Mouse (Mus musculus): ENCODE measurements at regions not wholly inside any gene's neighbourhood (a gene's known extent, or its start where the extent isn't known, plus 50 kb on each side); places are given as distances from the start of the nearest gene placed in this dataset.
A peak's percentile ranks its signal among the peaks of the same experiment; 100 is the strongest.

DNA sequence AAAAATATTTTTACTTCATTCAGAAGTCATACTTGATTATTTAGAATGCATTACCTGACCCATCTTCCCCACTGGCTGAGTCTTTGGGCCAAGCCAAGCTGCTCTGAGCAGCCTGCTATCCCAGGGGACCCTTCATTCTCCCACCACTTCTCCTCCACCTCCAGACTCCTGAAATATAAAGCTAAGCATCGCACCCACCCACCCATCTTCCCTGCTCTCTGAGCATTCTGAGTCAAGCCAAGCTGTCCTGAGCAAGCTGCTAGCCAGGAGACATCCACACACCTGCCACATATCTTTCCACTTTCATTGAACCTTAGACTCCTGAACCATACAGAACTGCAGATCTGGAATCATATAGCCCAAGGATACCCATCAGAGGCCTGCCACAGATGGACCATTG is 1456.2 kb upstream of the Adam24 start:
- WGBS, result 96% methylated on average over 1 of the region's 1 CpGs
- Histone ChIP-seq H3K27ac (ENCODE audit: insufficient read depth, low read length) (no peak overlapping the region), H3K4me1 (ENCODE audit: control insufficient read depth, insufficient read depth, low read length) (no peaks in the 10 kb centered on the region), H3K27me3 (ENCODE audit: control insufficient read depth, insufficient read depth, low read length) (no peaks in the 10 kb centered on the region), H3K4me3 (replicated peaks; ENCODE audit: insufficient read depth, low read depth, low read length) (no peak overlapping the region)
- DNase-seq, result no peak
- no peak for TF ChIP-seq CTCF (IDR thresholded peaks at IDR 0.05; ENCODE audit: borderline replicate concordance, insufficient read depth, low read depth, low read length)
- no peak for TF ChIP-seq POLR2A (IDR thresholded peaks at IDR 0.05; ENCODE audit: borderline replicate concordance, insufficient read depth, low read length)

GRCm38 (mm10) chr8:39227239-39227638 is 1447.6 kb upstream of the Adam24 start:
- TF ChIP-seq POLR2A (IDR thresholded peaks at IDR 0.05; ENCODE audit: borderline replicate concordance, insufficient read depth, low read length), result no peak
- no peak for TF ChIP-seq CTCF (IDR thresholded peaks at IDR 0.05; ENCODE audit: borderline replicate concordance, insufficient read depth, low read depth, low read length)
- DNase-seq, result no peak
- Histone ChIP-seq H3K27ac (ENCODE audit: insufficient read depth, low read length) (no peak overlapping the region), H3K4me3 (replicated peaks; ENCODE audit: insufficient read depth, low read depth, low read length) (no peak overlapping the region), H3K4me1 (ENCODE audit: control insufficient read depth, insufficient read depth, low read length) (no peaks in the 10 kb centered on the region), H3K27me3 (ENCODE audit: control insufficient read depth, insufficient read depth, low read length) (no peaks in the 10 kb centered on the region)

DNA sequence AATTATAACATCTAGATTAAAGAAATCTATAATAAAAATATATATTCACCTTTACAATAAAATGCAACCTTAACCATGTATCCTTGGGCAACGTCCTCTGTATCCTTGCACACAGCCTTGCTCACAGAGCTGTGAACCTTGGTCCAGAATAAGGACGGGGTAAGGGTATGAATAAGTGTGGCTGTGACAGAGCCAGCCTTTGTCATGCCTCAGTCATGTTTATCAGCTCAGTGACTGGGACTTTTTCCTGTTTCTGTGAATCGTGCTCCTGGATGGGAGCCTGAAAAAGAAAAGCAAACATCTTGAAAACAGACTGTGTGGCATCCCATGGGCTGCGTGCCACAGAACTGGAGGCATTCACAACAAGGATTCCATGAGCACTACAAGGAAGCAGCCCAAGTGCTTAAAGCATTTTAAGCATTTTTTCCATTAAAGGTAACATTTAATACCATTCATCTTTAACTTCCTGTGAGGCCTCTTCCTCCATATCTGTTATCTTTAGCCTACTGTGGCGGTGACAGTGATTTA is 1405.8 kb upstream of the Adam24 start:
- Histone ChIP-seq H3K4me1 (ENCODE audit: control insufficient read depth, insufficient read depth, low read length) (no peaks in the 10 kb centered on the region), H3K27ac (ENCODE audit: insufficient read depth, low read length) (no peak overlapping the region), H3K4me3 (replicated peaks; ENCODE audit: insufficient read depth, low read depth, low read length) (no peak overlapping the region), H3K27me3 (ENCODE audit: control insufficient read depth, insufficient read depth, low read length) (no peaks in the 10 kb centered on the region)
- peak; percentile 10 to 14 for DNase-seq
- WGBS, result 60% methylated on average over 5 of the region's 5 CpGs
- no peak for TF ChIP-seq POLR2A (IDR thresholded peaks at IDR 0.05; ENCODE audit: borderline replicate concordance, insufficient read depth, low read length)
- no peak for TF ChIP-seq CTCF (IDR thresholded peaks at IDR 0.05; ENCODE audit: borderline replicate concordance, insufficient read depth, low read depth, low read length)

DNA sequence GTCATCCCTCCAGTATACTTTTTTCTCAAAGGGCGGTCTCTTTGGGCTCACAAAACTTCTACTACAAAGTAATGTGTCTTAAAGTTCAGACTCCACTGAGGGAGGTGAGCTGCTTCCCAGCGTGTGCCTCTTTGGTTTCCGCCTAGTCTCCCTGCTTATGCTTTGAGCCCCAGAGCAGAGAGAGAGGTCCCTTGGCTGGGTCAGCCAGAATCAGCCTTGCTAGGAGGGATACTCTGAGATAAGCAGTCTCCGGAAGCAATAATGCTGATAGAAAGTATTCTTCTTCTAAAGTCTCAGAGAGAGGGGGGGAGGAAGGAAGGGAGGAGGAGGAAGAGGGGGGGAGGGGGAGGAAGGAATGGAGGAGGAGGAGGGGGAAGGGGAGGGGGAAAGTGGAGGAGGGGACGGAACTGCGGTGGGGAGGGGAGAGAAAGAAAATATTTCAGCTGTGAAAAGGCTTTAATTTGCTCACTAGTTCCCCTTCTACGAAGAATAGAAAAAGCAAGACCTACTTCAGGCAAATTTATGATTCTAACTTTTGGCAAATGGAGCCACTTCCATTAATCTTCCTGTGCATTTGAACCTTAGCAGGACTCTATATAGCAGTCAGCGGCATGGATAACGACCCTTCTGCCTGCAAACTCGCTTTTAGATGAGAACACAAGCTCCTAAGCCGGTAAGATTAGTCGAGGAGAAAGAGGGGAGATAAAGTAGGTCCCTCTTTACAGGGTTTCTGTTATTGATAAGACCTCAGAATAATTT is 1377.2 kb upstream of the Adam24 start:
- whole genome bisulfite sequencing, result 39% methylated on average over 12 of the region's 12 CpGs
- H3K4me1 ChIP-seq (ENCODE audit: control insufficient read depth, insufficient read depth, low read length), result no peaks in the 10 kb centered on the region
- H3K27me3 ChIP-seq (ENCODE audit: control insufficient read depth, insufficient read depth, low read length), result no peaks in the 10 kb centered on the region
- no peak for DNase-seq
- TF ChIP-seq CTCF (IDR thresholded peaks at IDR 0.05; ENCODE audit: borderline replicate concordance, insufficient read depth, low read depth, low read length) (no peak), POLR2A (IDR thresholded peaks at IDR 0.05; ENCODE audit: borderline replicate concordance, insufficient read depth, low read length) (no peak)
- H3K4me3 ChIP-seq (replicated peaks; ENCODE audit: insufficient read depth, low read depth, low read length), result no peak overlapping the region
- H3K27ac ChIP-seq (ENCODE audit: insufficient read depth, low read length), result no peak overlapping the region

GRCm38 (mm10) chr8:39303742-39304336 is 1371.0 kb upstream of the Adam24 start:
- no peak overlapping the region for H3K4me3 ChIP-seq (replicated peaks; ENCODE audit: insufficient read depth, low read depth, low read length)
- no peaks in the 10 kb centered on the region for H3K27me3 ChIP-seq (ENCODE audit: control insufficient read depth, insufficient read depth, low read length)
- H3K27ac ChIP-seq (ENCODE audit: insufficient read depth, low read length), result no peak overlapping the region
- H3K4me1 ChIP-seq (ENCODE audit: control insufficient read depth, insufficient read depth, low read length), result no peaks in the 10 kb centered on the region
- TF ChIP-seq POLR2A (IDR thresholded peaks at IDR 0.05; ENCODE audit: borderline replicate concordance, insufficient read depth, low read length) (no peak), CTCF (IDR thresholded peaks at IDR 0.05; ENCODE audit: borderline replicate concordance, insufficient read depth, low read depth, low read length) (no peak)
- 68% methylated on average over 6 of the region's 6 CpGs for WGBS
- DNase-seq, result no peak

GRCm38 (mm10) chr8:39313854-39314253 is 1361.0 kb upstream of the Adam24 start:
- DNase-seq, result peak; percentile 14 to 62
- TF ChIP-seq CTCF (IDR thresholded peaks at IDR 0.05; ENCODE audit: borderline replicate concordance, insufficient read depth, low read depth, low read length) (no peak), POLR2A (IDR thresholded peaks at IDR 0.05; ENCODE audit: borderline replicate concordance, insufficient read depth, low read length) (no peak)

DNA sequence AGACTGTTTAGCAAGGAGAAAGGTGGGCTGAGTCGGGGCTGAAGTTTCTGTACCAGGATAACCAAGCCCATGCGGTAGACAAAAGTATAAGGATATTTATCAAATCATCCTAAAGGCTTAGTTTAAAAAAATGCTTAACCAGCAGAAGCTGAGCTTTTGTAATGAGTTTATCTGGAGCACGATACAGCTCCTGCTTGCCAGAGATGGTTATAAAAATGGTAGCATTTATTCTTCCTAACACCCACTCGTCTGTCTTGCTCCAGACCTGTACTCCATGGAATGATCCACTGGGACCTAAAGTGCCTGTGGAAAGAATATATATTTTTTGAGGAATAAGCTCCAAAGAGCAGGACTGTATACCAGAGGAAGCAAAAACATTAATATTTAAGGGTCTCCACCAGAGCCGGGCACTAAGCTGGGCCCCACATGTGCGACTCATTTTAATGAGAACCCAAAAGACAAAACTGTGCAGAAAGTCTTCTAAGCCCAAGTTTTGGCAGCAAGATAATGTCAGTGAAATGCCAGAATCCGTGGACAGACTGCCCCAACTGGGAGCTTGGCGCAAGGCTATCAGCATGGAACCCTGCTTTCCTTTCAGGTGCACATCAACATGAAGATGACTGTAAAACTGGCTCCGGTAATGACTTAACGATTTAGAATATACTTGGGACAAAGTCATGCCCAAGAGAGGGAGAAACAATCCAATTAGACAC is 1359.2 kb upstream of the Adam24 start:
- 48% methylated on average over 10 of the region's 10 CpGs for WGBS
- DNase-seq, result peak; percentile 17 to 49
- TF ChIP-seq CTCF (IDR thresholded peaks at IDR 0.05; ENCODE audit: borderline replicate concordance, insufficient read depth, low read depth, low read length), result no peak
- no peak for TF ChIP-seq POLR2A (IDR thresholded peaks at IDR 0.05; ENCODE audit: borderline replicate concordance, insufficient read depth, low read length)
- Histone ChIP-seq H3K27me3 (ENCODE audit: control insufficient read depth, insufficient read depth, low read length) (no peaks in the 10 kb centered on the region), H3K4me1 (ENCODE audit: control insufficient read depth, insufficient read depth, low read length) (peaks cover 3% of the 10 kb centered on the region; the same call in 1 of the 2 replicates), H3K4me3 (replicated peaks; ENCODE audit: insufficient read depth, low read depth, low read length) (no peak overlapping the region), H3K27ac (ENCODE audit: insufficient read depth, low read length) (no peak overlapping the region)

More at GRCm38 (mm10) chr8:39313854-39314253, 1361.0 kb upstream of the Adam24 start:
- no peaks in the 10 kb centered on the region for H3K27me3 ChIP-seq (ENCODE audit: control insufficient read depth, insufficient read depth, low read length)
- no peak overlapping the region for H3K27ac ChIP-seq (ENCODE audit: insufficient read depth, low read length)
- peaks cover 3% of the 10 kb centered on the region; the same call in 1 of the 2 replicates for H3K4me1 ChIP-seq (ENCODE audit: control insufficient read depth, insufficient read depth, low read length)
- 28% methylated on average over 3 of the region's 3 CpGs for WGBS
- no peak overlapping the region for H3K4me3 ChIP-seq (replicated peaks; ENCODE audit: insufficient read depth, low read depth, low read length)
